Mouse (Mus musculus) granulocyte monocyte progenitor cell, adult 5-6 weeks (primary cell): ENCODE measurements around the gene Prodh2. TPM values are rescaled to one million over a fixed set of nuclear protein-coding genes. Genes with fewer than 3 reads are reported as not detected.

ENCODE experiments used
- ATAC-seq: replicated peaks from 2 replicates; pipeline ENCODE4 v1.8.0; 2016; ENCODE audit warnings: mild to moderate bottlenecking, moderate TSS enrichment, inconsistent platforms; ENCODE audit not compliant: poor library complexity, severe bottlenecking
- total RNA-seq, 2 experiments: library from RNA; stranded (forward) in 1 of 2; stranded (reverse) in 1 of 2; fragments of 200-712, 200-1000 nt in 1 of 2; fragments of >200 nt in 1 of 2; fragmentation: Nextera tagmentation in 1 of 2; gene quantifications; 2 replicates each; pipeline ENCODE4 v1.2.3; 2014 to 2017

Gene Prodh2
- total RNA-seq, 2 experiments from 2014 or later = 2.2 TPM; not detected in 1

- ATAC-seq = no peak
These were observed 40.7 kb downstream of the Prodh2 start for GRCm38 (mm10) chr7:30533941-30534632.

- peak; percentile 90 for ATAC-seq
These were observed 41.5 kb downstream of the Prodh2 start, which contains the start of gene Arhgap33 for GRCm38 (mm10) chr7:30534633-30535577. Arhgap33 (minus strand) TSS chr7:30535060.

- ATAC-seq = no peak
These were observed 47.1 kb downstream of the Prodh2 start for GRCm38 (mm10) chr7:30540572-30540971.

- no peak for ATAC-seq
These were observed 50.9 kb downstream of the Prodh2 start for GRCm38 (mm10) chr7:30544327-30544726.

- ATAC-seq = no peak
These were observed 56.5 kb downstream of the Prodh2 start for GRCm38 (mm10) chr7:30549880-30550279.

GRCm38 (mm10) chr7:30550603-30551002 lies 57.2 kb downstream of the Prodh2 start:
- ATAC-seq = no peak

GRCm38 (mm10) chr7:30551445-30552101 lies 58.2 kb downstream of the Prodh2 start:
- ATAC-seq = peak; percentile 47

- ATAC-seq = peak; percentile 86
These were observed 58.9 kb downstream of the Prodh2 start, which contains the start of the genes Hspb6 and Proser3 for GRCm38 (mm10) chr7:30552102-30553020. Hspb6 (plus strand) TSS chr7:30552178. Proser3 (minus strand) TSS chr7:30552299.

GRCm38 (mm10) chr7:30553021-30553589 lies 59.7 kb downstream of the Prodh2 start:
- 0 out of 2 replicates have a peak, but pooled peaks have one; percentile 12 for ATAC-seq

GRCm38 (mm10) chr7:30553810-30554584 lies 60.6 kb downstream of the Prodh2 start:
- ATAC-seq = no peak

GRCm38 (mm10) chr7:30556894-30557536 lies 63.6 kb downstream of the Prodh2 start:
- ATAC-seq = no peak

- ATAC-seq = no peak
These were observed 64.6 kb downstream of the Prodh2 start for GRCm38 (mm10) chr7:30557901-30558514.

- 0 out of 2 replicates have a peak, but pooled peaks have one; percentile 9 for ATAC-seq
These were observed 65.4 kb downstream of the Prodh2 start for GRCm38 (mm10) chr7:30558656-30559442.

GRCm38 (mm10) chr7:30559443-30559954 lies 66.1 kb downstream of the Prodh2 start, which contains the start of gene Lin37:
Lin37 (minus strand) TSS chr7:30559838.
- ATAC-seq = peak; percentile 75

- no peak for ATAC-seq
These were observed 66.9 kb downstream of the Prodh2 start for GRCm38 (mm10) chr7:30560296-30560695.

GRCm38 (mm10) chr7:30562526-30563116 lies 69.2 kb downstream of the Prodh2 start:
- ATAC-seq = peak; percentile 10; the same call in 1 of the 2 replicates
